Mouse (Mus musculus): ENCODE data around the gene 2510009E07Rik. TPM values are rescaled to one million over a fixed set of nuclear protein-coding genes. Genes with fewer than 3 reads are reported as not detected.
A peak's percentile ranks its signal among the peaks of the same experiment; 100 is the strongest.
"Not testable (repeated sequence)": the region's sequence is repeated elsewhere in the genome, so short reads cannot be mapped to it uniquely, and the experiment has no call there.

Gene 2510009E07Rik
- polyA plus RNA-seq, 1 experiment from 2014 or later, result 41.9 TPM

DNA sequence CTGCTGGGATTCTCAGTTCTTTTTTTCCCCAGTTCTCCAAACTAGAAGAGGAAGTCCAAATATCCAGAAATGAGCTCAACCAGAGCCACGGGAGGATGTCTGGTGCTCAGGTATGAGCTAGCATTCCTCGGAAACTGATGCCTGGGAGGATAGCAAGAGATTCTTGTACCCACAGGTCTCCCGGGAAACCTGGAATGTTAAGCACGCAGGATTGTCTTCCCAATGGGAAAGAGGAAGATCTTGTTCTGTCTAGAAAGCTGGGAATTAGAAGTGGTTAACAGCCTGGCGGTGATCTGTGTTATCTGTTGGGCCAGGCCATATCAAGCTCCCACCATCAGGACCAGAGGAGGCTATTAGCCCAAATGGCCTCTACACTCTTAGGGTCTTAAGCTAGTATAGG lies 10.2 kb upstream of the 2510009E07Rik start:
- Histone ChIP-seq H3K9ac (replicated peaks) (no peak overlapping the region), H3K27me3 (replicated peaks) (no peaks in the 10 kb centered on the region), H3K27ac (replicated peaks) (no peak overlapping the region), H3K9me3 (replicated peaks) (no peaks in the 10 kb centered on the region), H3K4me2 (no peak overlapping the region), H3K4me1 (no peaks in the 10 kb centered on the region), H3K4me3 (replicated peaks) (no peak overlapping the region), H3K36me3 (no peaks in the 10 kb centered on the region)
- WGBS, result 66% methylated on average over 5 of the region's 5 CpGs
- no peak for ATAC-seq (ENCODE audit: low FRiP score)

DNA sequence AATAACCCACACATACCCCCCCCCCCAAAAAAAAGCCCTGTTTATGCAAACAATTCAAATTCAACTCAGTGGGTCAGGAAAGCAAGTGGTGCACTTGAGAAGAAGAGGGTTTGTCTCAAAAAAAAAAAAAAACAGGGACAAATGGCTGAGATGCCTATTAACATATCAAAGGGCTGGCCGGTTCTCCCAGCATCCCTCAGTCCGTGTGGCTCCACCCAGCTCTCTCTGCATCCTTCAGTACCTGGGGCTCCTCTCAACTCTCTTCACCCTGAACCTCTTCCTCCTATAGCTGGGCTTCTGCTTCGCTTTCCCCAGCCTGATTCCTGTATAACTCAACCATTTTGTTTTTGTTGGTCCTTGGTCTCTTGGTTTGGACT lies 7.8 kb upstream of the 2510009E07Rik start:
- 0 out of 2 replicates have a peak overlapping the region, but pooled peaks have one; percentile 19 for H3K27ac ChIP-seq (replicated peaks)

DNA sequence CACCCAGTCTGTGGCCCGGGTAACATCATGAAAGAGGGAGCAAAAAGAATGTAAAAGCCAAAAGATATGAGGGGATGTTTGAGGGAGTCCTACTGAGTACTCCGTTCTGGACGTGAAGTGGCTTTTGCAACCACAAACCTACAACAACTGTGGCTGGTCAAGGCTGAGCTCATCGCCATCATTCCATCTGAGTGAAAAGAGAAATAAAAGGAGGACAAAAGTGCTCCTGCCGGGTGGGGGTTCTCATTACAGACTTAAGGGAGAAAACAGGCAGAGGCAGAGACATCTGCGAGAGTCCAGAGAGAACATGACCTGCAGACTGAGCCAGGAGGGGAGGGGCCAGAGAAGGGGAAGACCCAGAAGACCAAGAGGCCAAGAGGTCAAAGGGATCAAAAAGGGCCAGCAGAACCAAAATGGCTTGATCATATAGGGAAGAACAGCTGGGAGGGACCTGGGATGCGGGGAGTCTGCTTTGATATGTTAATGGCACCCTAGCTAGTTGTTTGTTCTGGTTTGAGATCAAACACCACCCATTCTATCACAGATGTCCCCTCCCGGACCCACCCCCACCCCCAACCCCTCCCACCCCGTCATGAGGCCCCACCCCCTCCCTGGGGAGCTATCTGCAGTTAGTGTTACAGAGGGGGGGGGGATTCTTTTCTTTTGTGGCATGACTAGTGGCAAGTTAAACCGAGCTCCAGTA lies 7.3 kb upstream of the 2510009E07Rik start:
- ATAC-seq (ENCODE audit: low FRiP score), result 0 out of 2 replicates have a peak, but pooled peaks have one; percentile 11
- 13% methylated on average over 10 of the region's 10 CpGs for WGBS
- H3K4me3 ChIP-seq (replicated peaks), result no peak overlapping the region

More for the DNA sequence above, 7.8 kb upstream of the 2510009E07Rik start:
- H3K4me1 ChIP-seq, result no peaks in the 10 kb centered on the region
- H3K9me3 ChIP-seq (replicated peaks), result no peaks in the 10 kb centered on the region
- H3K27me3 ChIP-seq (replicated peaks), result no peaks in the 10 kb centered on the region
- no peak; the same call in 1 of the 2 replicates for ATAC-seq (ENCODE audit: low FRiP score)
- no peak overlapping the region; the same call in 1 of the 2 replicates for H3K4me3 ChIP-seq (replicated peaks)
- H3K4me2 ChIP-seq, result peak overlapping the region; percentile 37
- WGBS, result 4% methylated on average over 3 of the region's 3 CpGs
- no peak overlapping the region for H3K9ac ChIP-seq (replicated peaks)
- no peaks in the 10 kb centered on the region for H3K36me3 ChIP-seq

DNA sequence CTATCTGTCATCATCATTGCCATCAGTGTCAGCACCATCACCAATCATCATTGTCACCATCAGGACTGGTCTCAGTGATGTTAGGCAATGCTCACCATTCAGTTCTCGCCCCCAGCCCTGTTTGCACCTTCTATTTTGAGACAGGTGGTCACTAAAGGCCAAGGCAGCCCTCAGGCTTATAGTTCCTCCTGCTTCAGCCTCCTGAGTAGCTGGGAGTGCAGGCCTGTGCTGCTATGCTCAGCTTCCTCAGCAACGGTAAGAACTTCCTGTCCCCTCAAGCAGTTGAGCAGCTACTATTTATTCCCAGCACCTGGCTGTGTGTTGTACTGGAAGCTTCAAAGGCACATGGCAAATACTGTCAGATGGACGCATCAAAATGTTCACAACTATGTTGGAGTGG lies 3.7 kb upstream of the 2510009E07Rik start:
- Histone ChIP-seq H3K9ac (replicated peaks) (no peak overlapping the region), H3K27me3 (replicated peaks) (no peaks in the 10 kb centered on the region), H3K9me3 (replicated peaks) (no peaks in the 10 kb centered on the region), H3K4me1 (peaks cover 10% of the 10 kb centered on the region), H3K36me3 (no peaks in the 10 kb centered on the region), H3K4me3 (replicated peaks) (no peak overlapping the region), H3K27ac (replicated peaks) (no peak overlapping the region), H3K4me2 (no peak overlapping the region)
- ATAC-seq (ENCODE audit: low FRiP score), result no peak
- 90% methylated on average over 3 of the region's 3 CpGs for WGBS

More for the DNA sequence above, 7.3 kb upstream of the 2510009E07Rik start:
- H3K4me2 ChIP-seq, result peak overlapping the region; percentile 37; the same call in 1 of the 2 replicates
- no peaks in the 10 kb centered on the region for H3K27me3 ChIP-seq (replicated peaks)
- no peaks in the 10 kb centered on the region for H3K9me3 ChIP-seq (replicated peaks)
- H3K4me1 ChIP-seq, result no peaks in the 10 kb centered on the region
- no peak overlapping the region for H3K9ac ChIP-seq (replicated peaks)
- H3K27ac ChIP-seq (replicated peaks), result peak overlapping the region; percentile 13; the same call in 1 of the 2 replicates
- no peaks in the 10 kb centered on the region for H3K36me3 ChIP-seq

DNA sequence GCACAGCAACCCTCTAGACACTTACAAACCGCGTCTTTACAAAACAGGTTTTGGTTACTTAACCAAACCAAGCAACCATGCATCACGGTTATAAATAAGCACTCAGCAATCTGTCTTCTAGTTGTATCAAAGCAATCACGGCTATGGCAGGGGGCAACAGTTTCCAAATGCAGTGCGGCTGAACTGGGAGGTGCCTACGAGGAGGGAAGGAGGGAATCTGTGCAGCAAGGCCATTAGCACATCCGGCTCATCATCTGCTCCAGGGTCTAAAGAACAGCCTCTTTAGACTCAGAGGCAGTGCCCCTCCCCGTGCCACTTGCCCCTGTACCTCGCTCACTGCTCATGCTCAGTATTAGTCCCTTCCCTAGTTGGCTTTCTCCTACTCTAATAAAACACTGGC lies 2.5 kb upstream of the 2510009E07Rik start:
- no peaks in the 10 kb centered on the region for H3K27me3 ChIP-seq (replicated peaks)
- peaks cover 21% of the 10 kb centered on the region for H3K4me1 ChIP-seq
- H3K27ac ChIP-seq (replicated peaks), result no peak overlapping the region
- no peak overlapping the region for H3K9ac ChIP-seq (replicated peaks)
- WGBS, result 43% methylated on average over 9 of the region's 9 CpGs
- no peak for ATAC-seq (ENCODE audit: low FRiP score)
- no peak overlapping the region for H3K4me2 ChIP-seq
- H3K36me3 ChIP-seq, result no peaks in the 10 kb centered on the region
- no peak overlapping the region for H3K4me3 ChIP-seq (replicated peaks)
- no peaks in the 10 kb centered on the region for H3K9me3 ChIP-seq (replicated peaks)

DNA sequence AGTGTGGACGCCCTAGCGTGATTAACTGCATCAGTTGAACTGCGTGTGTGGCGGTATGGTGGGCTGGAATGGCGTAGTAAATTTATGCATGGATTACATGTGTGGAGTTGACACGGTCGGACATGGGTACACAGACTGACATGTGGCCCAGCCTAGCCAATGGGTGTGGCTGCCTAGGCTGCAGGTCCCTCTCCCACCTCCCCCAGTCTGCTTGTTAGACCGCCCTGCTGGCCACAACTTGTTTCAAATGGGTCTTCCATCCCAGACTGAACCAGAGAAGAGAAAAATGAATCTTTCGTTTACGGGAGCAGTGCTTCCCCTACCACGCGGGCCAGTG lies 745 bp upstream of the 2510009E07Rik start:
- Histone ChIP-seq H3K27ac (replicated peaks) (peak overlapping the region; percentile 98), H3K4me1 (peaks cover 34% of the 10 kb centered on the region), H3K4me3 (replicated peaks) (peak overlapping the region; percentile 54), H3K4me2 (peak overlapping the region; percentile 87), H3K9ac (replicated peaks) (peak overlapping the region; percentile 96), H3K27me3 (replicated peaks) (no peaks in the 10 kb centered on the region), H3K36me3 (no peaks in the 10 kb centered on the region), H3K9me3 (replicated peaks) (no peaks in the 10 kb centered on the region)
- WGBS, result 1% methylated on average over 12 of the region's 12 CpGs
- peak; percentile 72 for ATAC-seq (ENCODE audit: low FRiP score)

DNA sequence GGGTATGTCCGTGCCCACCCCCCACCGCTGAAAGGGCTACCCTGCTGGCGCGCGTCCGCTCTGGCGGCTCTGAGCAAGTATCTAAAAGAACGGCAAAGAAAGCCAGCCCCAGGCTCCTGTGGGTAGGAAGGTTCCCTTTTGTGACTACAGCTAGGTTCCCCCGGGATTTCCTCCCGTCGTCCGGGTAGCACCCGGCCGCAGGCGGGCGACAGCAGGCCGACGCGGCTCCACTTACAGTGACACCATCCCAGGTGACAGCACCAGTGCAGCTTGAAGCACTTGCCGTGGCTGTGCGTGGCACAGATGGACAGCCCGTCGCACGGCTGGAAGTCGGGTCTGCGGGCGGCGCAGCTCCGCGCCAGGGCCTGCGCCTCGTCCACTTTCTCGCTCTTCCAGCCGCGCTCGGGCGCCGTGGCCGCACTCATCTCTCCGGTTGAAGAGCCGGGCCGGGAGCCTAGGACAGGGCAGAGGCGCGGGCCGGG lies 443 bp downstream of the 2510009E07Rik start:
- Histone ChIP-seq H3K9me3 (replicated peaks) (no peaks in the 10 kb centered on the region), H3K4me1 (peaks cover 36% of the 10 kb centered on the region), H3K4me3 (replicated peaks) (peak overlapping the region; percentile 54), H3K4me2 (peak overlapping the region; percentile 87), H3K9ac (replicated peaks) (peak overlapping the region; percentile 96), H3K27me3 (replicated peaks) (no peaks in the 10 kb centered on the region), H3K27ac (replicated peaks) (peak overlapping the region; percentile 98), H3K36me3 (no peaks in the 10 kb centered on the region)
- peak; percentile 76 for ATAC-seq (ENCODE audit: low FRiP score)
- under 1% methylated on average over 45 of the region's 45 CpGs for WGBS

DNA sequence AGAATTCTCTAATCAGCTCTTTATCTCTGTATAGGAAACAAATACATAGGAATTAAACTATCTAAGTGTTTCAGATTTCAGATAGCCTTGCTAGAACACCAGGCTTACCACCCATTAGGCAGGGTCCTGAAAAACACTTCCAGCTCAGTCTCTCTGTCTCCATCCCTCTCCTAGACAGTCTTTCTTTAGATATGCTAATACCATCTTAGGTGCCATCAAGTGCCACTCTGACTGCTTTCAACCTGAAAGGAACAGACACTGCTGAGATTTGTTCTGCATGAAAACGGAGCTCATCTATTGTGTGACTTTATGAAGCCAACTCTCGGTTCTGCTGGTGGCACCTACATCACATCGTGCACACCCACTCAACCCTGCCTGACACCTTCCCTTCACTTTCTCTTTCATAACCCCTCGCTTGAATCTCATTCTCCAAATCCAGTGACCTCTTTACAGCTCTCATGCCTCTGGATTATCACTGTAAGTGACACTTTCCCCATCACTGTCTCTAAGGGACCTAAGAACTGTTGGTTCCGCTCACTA lies 4.2 kb downstream of the 2510009E07Rik start:
- Histone ChIP-seq H3K27me3 (replicated peaks) (no peaks in the 10 kb centered on the region), H3K4me2 (no peak overlapping the region), H3K9ac (replicated peaks) (no peak overlapping the region), H3K9me3 (replicated peaks) (no peaks in the 10 kb centered on the region), H3K27ac (replicated peaks) (no peak overlapping the region), H3K4me1 (peaks cover 28% of the 10 kb centered on the region), H3K36me3 (peaks cover 14% of the 10 kb centered on the region), H3K4me3 (replicated peaks) (no peak overlapping the region)
- 36% methylated on average over 5 of the region's 5 CpGs for WGBS
- no peak for ATAC-seq (ENCODE audit: low FRiP score)

DNA sequence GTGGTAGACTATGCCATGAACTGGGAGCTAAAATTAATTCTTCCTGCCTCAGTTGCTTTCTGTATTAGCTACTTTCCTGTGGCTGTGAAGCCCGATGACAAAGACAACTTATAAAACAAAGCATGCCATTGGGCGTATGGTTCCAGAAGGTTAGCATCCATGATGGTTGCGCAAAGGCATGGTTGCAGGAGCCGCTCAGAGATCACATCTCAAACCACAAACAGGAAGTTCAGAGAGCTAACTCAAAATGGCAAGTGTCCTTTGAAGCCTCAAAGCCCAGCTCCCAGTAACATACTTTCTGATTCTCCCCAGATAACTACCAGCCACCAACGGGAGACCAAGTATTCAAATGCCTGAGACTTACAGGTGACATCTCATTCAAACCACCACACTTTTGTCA lies 5.3 kb downstream of the 2510009E07Rik start:
- H3K27ac ChIP-seq (replicated peaks), result no peak overlapping the region
- H3K4me1 ChIP-seq, result peaks cover 27% of the 10 kb centered on the region
- H3K9me3 ChIP-seq (replicated peaks), result no peaks in the 10 kb centered on the region
- 93% methylated on average over 5 of the region's 5 CpGs for whole genome bisulfite sequencing
- H3K27me3 ChIP-seq (replicated peaks), result no peaks in the 10 kb centered on the region
- no peak for ATAC-seq (ENCODE audit: low FRiP score)
- no peak overlapping the region for H3K4me2 ChIP-seq
- H3K4me3 ChIP-seq (replicated peaks), result no peak overlapping the region
- no peak overlapping the region for H3K9ac ChIP-seq (replicated peaks)
- peaks cover 14% of the 10 kb centered on the region for H3K36me3 ChIP-seq

DNA sequence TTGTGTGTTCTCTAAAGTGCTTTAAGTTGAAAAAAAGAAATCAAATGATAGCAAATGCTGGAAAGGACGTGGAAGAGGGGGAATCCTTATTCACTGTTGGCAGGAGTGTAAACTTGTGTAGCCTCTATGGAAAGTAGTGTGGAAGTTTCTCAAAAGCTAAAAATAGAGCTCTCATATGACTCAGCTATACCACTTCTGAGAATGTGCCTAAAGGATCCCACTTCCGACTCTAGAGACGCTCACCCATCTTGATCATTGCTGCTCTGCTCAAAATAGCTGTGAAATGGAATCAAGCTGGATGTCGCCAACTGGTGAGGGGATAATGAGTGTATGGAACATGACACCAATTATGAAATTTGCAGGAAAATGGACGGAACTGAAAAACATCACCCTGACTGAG lies 7.1 kb downstream of the 2510009E07Rik start:
- Histone ChIP-seq H3K9me3 (replicated peaks) (no peaks in the 10 kb centered on the region), H3K4me1 (peaks cover 19% of the 10 kb centered on the region), H3K4me3 (replicated peaks) (no peak overlapping the region), H3K27me3 (replicated peaks) (no peaks in the 10 kb centered on the region), H3K27ac (replicated peaks) (no peak overlapping the region), H3K4me2 (no peak overlapping the region), H3K36me3 (peaks cover 19% of the 10 kb centered on the region), H3K9ac (replicated peaks) (no peak overlapping the region)
- ATAC-seq (ENCODE audit: low FRiP score), result no peak
- 93% methylated on average over 5 of the region's 5 CpGs for WGBS

DNA sequence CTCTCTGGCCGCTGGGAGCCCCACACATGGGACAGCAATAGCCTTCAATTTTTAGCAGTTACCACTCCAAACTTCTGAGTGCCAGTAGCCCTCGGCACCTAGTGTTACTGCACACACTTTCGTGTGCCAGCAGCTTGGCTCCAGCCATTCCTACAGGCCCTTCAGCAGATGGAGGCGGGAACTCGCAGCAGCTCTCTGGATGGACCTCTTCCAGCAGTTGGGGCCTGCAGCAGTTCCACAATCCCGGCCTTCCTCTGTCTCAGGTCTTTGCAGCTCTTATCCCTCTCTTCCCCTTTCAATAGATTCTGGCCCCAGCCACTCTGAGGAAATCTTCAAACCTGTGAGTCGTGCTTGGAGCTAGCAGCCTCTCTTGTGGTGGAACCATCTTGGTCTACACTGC lies 17.7 kb downstream of the 2510009E07Rik start:
- Histone ChIP-seq H3K27ac (replicated peaks) (no peak overlapping the region), H3K9ac (replicated peaks) (no peak overlapping the region), H3K9me3 (replicated peaks) (no peaks in the 10 kb centered on the region), H3K27me3 (replicated peaks) (no peaks in the 10 kb centered on the region), H3K36me3 (peaks cover 16% of the 10 kb centered on the region), H3K4me1 (no peaks in the 10 kb centered on the region), H3K4me2 (no peak overlapping the region), H3K4me3 (replicated peaks) (no peak overlapping the region)
- no peak for ATAC-seq (ENCODE audit: low FRiP score)
- 89% methylated on average over 7 of the region's 7 CpGs for WGBS

DNA sequence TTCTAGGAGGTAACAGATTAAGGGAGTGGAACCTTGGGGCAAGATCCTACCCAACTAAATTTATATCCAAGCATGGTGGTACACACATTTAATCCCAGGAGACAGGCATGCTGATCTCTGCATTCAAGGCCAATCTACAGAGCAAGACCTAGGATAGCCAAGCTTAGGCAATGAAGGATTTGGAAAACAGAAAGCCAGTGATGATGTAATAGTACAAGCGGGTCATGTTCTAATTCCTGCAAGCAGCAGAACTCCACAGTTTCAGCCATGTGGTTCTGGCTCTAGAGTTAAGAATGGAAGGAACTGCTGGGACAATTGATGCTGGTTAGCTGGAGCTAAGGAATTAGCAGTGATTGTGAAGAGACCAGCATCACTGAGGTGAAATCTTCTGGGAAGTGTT lies 20.8 kb downstream of the 2510009E07Rik start:
- not testable (repeated sequence) for H3K9ac ChIP-seq (replicated peaks); H3K4me2 ChIP-seq; H3K27ac ChIP-seq (replicated peaks); H3K9me3 ChIP-seq (replicated peaks); ATAC-seq (ENCODE audit: low FRiP score); H3K27me3 ChIP-seq (replicated peaks); H3K4me3 ChIP-seq (replicated peaks); H3K4me1 ChIP-seq
- 97% methylated on average over 1 of the region's 1 CpGs for WGBS
- peaks cover 16% of the 10 kb centered on the region for H3K36me3 ChIP-seq
